Mouse (Mus musculus) T-helper 17 cell (primary cell): ENCODE results near the gene Wdfy1.

Experiments
- in situ Hi-C, 2 experiments: fragments of 300-600 bp; cut with MboI, MseI; formaldehyde crosslinking; loops; 1 replicate in 1 of 2; 2 replicates in 1 of 2; pipeline ENCODE4 v1.15.1; 2025; ENCODE audit warnings: high pct_unique_total_duplicates in 2 of 2

Wdfy1 gene

GRCm38 (mm10) chr1:79775927-79776458 lies at the start of gene Wdfy1, which contains the start of gene Mrpl44:
Gene Wdfy1 (minus strand): TSS chr1:79776143.
Gene Mrpl44 (plus strand): TSS chr1:79776018.
- in situ Hi-C loops: no loop called here

- in situ Hi-C loops: loop anchor here in 1 of 2 experiments (25.0 kb wide), 1 partner anchor 412 kb away; no protein-coding TSS in a partner anchor
These were observed 48.1 kb upstream of the Wdfy1 start for GRCm38 (mm10) chr1:79823951-79824633.

DNA sequence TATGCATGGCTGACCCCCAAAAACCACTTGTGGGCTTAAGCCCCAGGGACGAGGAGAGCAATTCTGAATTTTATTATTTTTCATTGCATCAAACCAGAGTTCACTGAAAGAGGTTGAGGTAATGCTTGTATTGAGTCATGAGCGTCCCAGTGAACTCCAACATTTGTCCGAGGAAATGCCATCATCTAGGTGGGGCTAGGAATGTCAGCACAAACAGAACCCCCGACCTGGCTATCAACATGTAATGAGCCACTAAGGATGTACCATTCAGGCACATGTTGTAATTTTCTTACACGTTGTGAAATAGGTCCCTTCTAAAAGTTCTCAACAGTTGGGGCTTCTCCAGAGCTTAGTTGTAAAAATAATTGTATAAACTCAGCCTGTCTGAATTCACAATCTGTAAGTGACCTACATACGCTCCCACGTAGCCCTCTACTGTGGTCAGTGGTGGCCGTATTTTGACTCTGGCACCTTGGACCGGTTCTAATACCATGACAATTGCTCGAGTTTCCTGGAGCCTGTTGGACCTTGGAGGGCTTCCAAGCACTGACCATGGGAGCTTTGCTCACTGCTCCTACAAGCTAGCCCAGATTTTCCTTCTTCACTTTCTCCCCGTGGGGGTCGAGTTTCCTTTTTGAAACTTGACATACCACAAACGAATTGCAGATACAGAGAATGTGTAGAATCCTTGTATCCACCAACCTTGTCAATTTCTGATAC lies 47.0 kb upstream of the Wdfy1 start:
- in situ Hi-C loops: loop anchor here in 1 of 2 experiments (25.0 kb wide), 1 partner anchor 411 kb away; no protein-coding TSS in a partner anchor

- in situ Hi-C loops: loop anchor here in 1 of 2 experiments (25.0 kb wide), 1 partner anchor 407 kb away; no protein-coding TSS in a partner anchor
These were observed 43.4 kb upstream of the Wdfy1 start for GRCm38 (mm10) chr1:79819296-79819879.

DNA sequence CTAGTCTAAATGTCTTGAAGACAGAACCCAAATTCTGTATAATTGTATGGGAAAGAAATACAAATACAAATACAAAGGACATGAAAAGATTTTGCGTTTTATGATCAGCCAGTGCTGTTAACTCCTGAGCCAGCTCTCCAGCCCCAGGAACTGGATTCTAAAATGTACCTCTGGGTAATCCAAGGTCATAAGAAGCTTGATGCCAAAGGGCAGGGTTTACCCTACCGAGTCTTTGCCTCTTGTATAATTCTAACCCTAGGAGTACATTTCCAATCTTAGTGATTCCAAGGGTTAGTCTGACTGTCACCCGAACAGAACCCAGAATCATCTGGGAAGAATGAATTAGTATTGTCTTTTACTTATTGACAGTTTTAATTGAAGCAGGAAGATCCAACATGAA lies 39.5 kb upstream of the Wdfy1 start:
- in situ Hi-C loops: loop anchor here in 1 of 2 experiments (25.0 kb wide), 1 partner anchor 403 kb away; no protein-coding TSS in a partner anchor

GRCm38 (mm10) chr1:79809447-79809846 lies 33.5 kb upstream of the Wdfy1 start:
- in situ Hi-C loops: loop anchor here in 1 of 2 experiments (25.0 kb wide), 1 partner anchor 397 kb away; no protein-coding TSS in a partner anchor

GRCm38 (mm10) chr1:79806865-79807264 lies 30.9 kb upstream of the Wdfy1 start:
- in situ Hi-C loops: loop anchor here in 1 of 2 experiments (25.0 kb wide), 1 partner anchor 395 kb away; no protein-coding TSS in a partner anchor

DNA sequence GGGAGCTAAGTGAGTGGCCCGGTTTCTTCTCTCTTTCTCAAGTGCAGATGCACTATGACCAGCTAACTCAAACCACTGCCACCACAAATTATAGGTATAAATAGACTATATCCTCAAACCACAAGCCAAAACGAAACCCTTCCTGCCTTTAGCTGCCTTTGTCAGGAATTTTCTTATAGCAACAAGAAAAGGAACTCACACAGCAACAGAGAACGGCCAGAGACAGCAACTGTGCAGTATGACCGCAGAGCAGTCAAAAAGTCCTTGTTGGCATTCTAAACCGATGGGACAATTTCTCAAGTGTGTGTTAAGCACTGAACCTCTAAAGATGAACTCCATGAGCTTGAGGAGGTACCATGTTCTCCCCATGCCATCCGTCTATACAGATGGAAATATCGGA lies 27.7 kb upstream of the Wdfy1 start:
- in situ Hi-C loops: loop anchor here in 1 of 2 experiments (25.0 kb wide), 1 partner anchor 391 kb away; no protein-coding TSS in a partner anchor

GRCm38 (mm10) chr1:79802858-79803427 lies 27.0 kb upstream of the Wdfy1 start:
- in situ Hi-C loops: loop anchor here in 1 of 2 experiments (25.0 kb wide), 1 partner anchor 391 kb away; no protein-coding TSS in a partner anchor

DNA sequence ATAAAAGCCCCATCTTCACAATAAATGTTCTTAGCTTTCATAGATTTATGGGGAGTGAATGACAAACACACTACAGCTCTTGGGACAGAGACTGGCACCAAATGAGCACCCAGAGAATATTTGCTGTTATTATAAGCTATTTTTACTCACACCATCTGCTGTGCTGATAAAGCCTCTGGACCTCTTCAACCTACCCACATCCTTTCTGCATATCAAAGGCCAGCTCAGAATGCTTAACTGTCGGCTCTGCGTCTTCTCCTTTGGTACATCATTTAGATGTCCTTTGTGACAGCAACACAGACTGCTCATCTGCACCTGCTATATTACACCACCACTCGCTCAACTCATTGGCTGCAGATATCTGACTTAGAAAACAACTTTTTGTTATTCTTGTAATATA lies 21.1 kb upstream of the Wdfy1 start:
- in situ Hi-C loops: no loop called here

DNA sequence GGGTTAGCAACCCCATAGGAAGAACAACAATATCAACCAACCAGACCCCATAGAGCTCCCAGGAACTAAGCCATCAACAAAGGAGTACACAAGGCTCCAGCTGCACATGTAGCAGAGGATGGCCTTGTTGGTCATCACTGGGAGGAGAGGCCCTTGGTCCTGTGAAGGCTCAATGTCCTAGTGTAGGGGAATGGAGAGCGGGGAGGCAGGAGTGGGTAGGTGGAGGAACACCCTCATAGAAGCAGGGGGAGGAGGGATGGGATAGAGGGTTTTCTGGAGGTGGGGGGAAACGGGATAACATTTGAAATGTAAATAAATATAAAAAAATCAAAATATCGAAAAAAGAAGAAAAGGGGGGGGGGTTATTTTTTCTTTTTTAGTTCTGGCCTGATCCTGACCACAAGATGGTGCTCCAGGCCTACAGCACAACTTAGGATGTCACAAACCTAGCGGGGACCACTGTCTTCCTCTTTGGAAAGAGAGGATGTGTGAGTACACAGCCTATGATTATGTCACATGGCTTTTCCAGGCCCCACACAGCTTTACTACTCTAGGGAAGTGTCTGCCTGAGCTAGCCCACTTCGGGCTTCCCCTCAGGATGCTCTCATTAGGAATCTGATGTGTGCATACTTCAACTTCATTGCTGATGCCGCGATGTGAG lies 10.5 kb upstream of the Wdfy1 start:
- in situ Hi-C loops: loop anchor here (5.0 kb wide), 1 partner anchor 316 kb away; no protein-coding TSS in a partner anchor

DNA sequence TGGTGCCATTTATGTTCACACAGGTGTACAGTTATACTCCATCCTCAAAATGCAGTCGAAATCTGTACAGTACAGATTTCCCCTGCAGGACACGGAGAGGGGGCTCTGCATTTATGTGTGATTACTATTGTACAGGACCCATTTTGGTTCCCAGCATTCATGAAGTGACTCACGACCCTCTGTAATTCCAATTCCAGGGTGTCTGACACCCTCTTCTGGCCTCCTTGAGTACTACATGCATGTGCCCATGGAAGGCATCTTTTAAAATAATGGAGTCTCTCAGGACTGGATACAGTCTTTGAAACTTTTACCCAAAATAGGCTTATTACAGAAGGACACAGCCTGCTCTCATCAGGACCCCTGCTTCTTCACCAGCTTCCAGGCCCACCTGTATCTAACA lies 6.5 kb upstream of the Wdfy1 start:
- in situ Hi-C loops: loop anchor here in 1 of 2 experiments (5.0 kb wide), 1 partner anchor 1055 kb away; no protein-coding TSS in a partner anchor

GRCm38 (mm10) chr1:79778011-79778410 lies 2.1 kb upstream of the Wdfy1 start:
- in situ Hi-C loops: no loop called here

GRCm38 (mm10) chr1:79774164-79774780 lies 1.7 kb downstream of the Wdfy1 start:
- in situ Hi-C loops: loop anchor here (5.0 to 25.0 kb wide), 4 partner anchors 963 to 1237 kb away; partner anchors contain the start of gene Dock10 (in 1 of the 2)

DNA sequence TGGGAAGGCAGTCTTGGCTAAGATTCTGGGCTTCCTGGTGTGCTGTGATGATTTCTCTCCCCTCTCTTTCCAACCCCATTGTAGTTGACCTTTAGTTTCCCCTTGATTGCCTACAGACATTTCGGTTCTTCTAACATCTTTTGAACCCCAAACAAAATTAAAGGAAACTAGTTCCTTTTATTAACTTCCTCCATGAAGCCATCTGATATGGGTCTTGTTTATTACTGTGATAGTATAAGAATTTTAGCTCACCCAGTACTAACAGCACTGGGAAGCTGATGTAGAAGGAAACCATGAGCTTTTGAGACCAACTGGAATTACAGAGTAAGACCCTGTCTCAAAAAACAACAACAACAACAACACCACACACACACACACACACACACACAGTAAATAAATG lies 7.7 kb downstream of the Wdfy1 start:
- in situ Hi-C loops: loop anchor here (10.0 to 25.0 kb wide), 4 partner anchors 969 to 1407 kb away; partner anchors contain the start of gene Dock10 (in 1 of the 2)

- in situ Hi-C loops: loop anchor here (5.0 to 25.0 kb wide), 6 partner anchors 52 to 1410 kb away; partner anchors contain the start of gene Dock10 (in 1 of the 2)
These were observed 11.5 kb downstream of the Wdfy1 start for GRCm38 (mm10) chr1:79764483-79764882.

DNA sequence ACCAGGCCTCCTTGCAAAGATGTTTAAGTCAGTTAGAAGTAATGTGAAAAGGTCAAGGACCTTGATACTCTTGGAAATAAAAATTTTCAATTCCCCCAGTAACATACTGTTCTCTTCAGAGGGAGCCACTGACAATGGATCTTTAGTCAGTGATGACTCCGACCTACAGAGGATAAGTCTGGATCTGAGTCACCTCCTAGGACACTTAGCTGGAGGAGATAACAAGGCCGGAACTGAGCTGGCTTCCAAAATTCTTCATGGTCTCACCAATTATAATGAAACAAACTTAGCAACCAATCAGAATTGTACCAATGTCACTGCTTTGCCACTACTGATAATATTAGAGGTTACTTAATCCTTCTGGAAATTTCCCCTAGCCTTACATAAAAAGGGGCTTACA lies 11.9 kb downstream of the Wdfy1 start:
- in situ Hi-C loops: loop anchor here (5.0 to 25.0 kb wide), 6 partner anchors 52 to 1411 kb away; partner anchors contain the start of gene Dock10 (in 1 of the 2)

DNA sequence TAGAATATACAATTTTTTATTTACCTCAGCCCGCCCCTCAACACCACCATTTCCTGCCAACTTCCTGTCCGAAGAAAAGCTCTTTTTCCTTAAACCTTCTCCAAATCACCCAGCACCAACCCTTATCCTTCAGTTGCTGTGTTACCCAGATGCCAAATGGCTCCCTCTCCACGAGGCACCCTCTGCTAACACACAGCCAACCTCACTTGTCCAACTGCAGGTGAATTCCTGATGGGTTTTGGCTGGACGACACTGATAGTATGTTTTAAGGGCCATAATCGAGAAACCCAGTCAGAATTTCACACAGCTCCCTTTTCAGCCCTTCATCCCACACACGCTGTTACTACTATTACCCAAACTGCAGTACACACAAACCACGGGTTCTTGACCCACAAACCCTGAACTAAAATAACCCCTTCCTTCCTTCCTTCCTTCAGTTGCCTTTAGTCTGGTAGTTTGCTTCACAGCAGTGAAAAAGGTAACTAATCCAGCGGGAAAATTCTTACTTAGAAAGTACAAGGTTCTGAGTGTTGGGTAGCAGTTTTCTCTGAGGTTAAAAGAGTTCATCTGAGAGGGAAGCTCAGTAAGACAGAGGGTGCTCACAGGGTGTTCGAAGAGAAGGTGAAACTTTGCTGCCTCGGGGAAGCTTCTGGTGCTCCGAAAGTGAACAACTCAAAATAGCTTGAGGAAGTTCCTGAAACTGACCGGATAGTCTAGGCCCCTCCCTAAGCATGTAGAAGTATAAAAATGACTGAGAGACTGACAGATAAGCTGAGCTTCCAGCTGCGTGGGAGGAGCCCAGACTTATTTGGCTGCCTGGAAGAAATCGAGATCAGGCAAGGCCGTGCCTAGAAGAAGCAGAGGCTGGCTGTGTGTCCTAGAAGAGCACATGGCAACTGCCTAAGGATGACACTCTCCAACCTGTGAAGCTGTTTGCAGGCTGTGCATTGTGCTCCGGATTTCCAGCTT lies 13.4 kb downstream of the Wdfy1 start:
- in situ Hi-C loops: loop anchor here (5.0 to 25.0 kb wide), 6 partner anchors 50 to 1412 kb away; partner anchors contain the start of gene Dock10 (in 1 of the 2)
